In genomic region chr8:76422861-76423532, GRCm38 (mm10) we compare ENCODE assay signal across 21 mouse cellular contexts.
"Had no signal": no experiment of that assay in that cellular context is flagged by ENCODE, and none has a peak within 500 bp of the region (broad histone marks: within the 10 kb centered on the region; RNA-seq: fewer than 3 reads in every experiment).

No protein-coding gene starts in this region.

- H3K27me3 ChIP-seq: liver, embryonic 13.5 days; liver, embryonic 15.5 days; lung, embryonic 15.5 days; megakaryocyte, embryonic 14.5 days; midbrain, embryonic 13.5 days; neural tube, embryonic 12.5 days; stomach, embryonic 15.5 days had no signal

- H3K36me3 ChIP-seq: liver, embryonic 13.5 days; liver, embryonic 15.5 days; lung, embryonic 15.5 days; midbrain, embryonic 10.5 days; midbrain, embryonic 13.5 days; neural tube, embryonic 12.5 days; stomach, embryonic 15.5 days had no signal

- H3K4me1 ChIP-seq: liver, embryonic 13.5 days; liver, embryonic 15.5 days; lung, embryonic 15.5 days; megakaryocyte, embryonic 14.5 days; midbrain, embryonic 10.5 days; midbrain, embryonic 13.5 days; neural tube, embryonic 12.5 days; stomach, embryonic 15.5 days had no signal

- DNase-seq: liver, embryonic 13.5 days; liver, postnatal 0 days; lung, adult 2 months; lung, postnatal 14 days; lung, postnatal 36 days; right cerebral cortex, postnatal 14 days; thymus, adult 2 months; thymus, postnatal 25 days; thymus, postnatal 4 days had no signal

- H3K9me3 ChIP-seq: liver, embryonic 13.5 days; liver, embryonic 15.5 days; lung, embryonic 15.5 days; midbrain, embryonic 10.5 days; midbrain, embryonic 13.5 days; neural tube, embryonic 12.5 days; stomach, embryonic 15.5 days had no signal

- H3K4me2 ChIP-seq: liver, embryonic 13.5 days; liver, embryonic 15.5 days; lung, embryonic 15.5 days; midbrain, embryonic 13.5 days; neural tube, embryonic 12.5 days; stomach, embryonic 15.5 days had no signal

- H3K27ac ChIP-seq: liver, embryonic 13.5 days; liver, embryonic 15.5 days; lung, embryonic 15.5 days; macrophage; midbrain, embryonic 10.5 days; midbrain, embryonic 13.5 days; neural tube, embryonic 12.5 days; stomach, embryonic 15.5 days; stomach, postnatal 0 days had no signal

- ATAC-seq: liver, postnatal 0 days; lung, postnatal 0 days; midbrain, embryonic 13.5 days; midbrain, embryonic 16.5 days had no signal

- H3K9ac ChIP-seq: liver, embryonic 13.5 days; liver, embryonic 15.5 days; liver, postnatal 0 days; lung, embryonic 15.5 days; midbrain, embryonic 13.5 days; neural tube, embryonic 12.5 days; stomach, embryonic 15.5 days had no signal

- H3K4me3 ChIP-seq: liver, embryonic 13.5 days; liver, embryonic 15.5 days; lung, embryonic 15.5 days; megakaryocyte, embryonic 14.5 days; midbrain, embryonic 10.5 days; midbrain, embryonic 13.5 days; myocyte; neural tube, embryonic 12.5 days; stomach, embryonic 15.5 days had no signal
